Mouse (Mus musculus) cortical plate, adult 2 months (tissue): ENCODE data around the gene 3110082I17Rik. TPM values are rescaled to one million over a fixed set of nuclear protein-coding genes. Genes with fewer than 3 reads are reported as not detected.

Experiments
- H3K27ac ChIP-seq: fragments of 200-500 bp; 2 replicates; pipeline ENCODE4 v1.5.1; 2012; ENCODE audit warnings: low read length, control low read depth, inconsistent platforms; ENCODE audit not compliant: insufficient read depth
- H3K4me1 ChIP-seq: fragments of 200-500 bp; 2 replicates; pipeline ENCODE4 v1.6.1; 2011; ENCODE audit warnings: low read length; ENCODE audit not compliant: control insufficient read depth, insufficient read depth
- H3K4me3 ChIP-seq: fragments of 200-500 bp; 2 replicates; pipeline ENCODE4 v1.5.1; 2011; ENCODE audit warnings: mild to moderate bottlenecking, low read length, control low read depth; ENCODE audit not compliant: insufficient read depth
- CTCF ChIP-seq: fragments of 200-500 bp; IDR thresholded peaks from 2 replicates; pipeline ENCODE4 v1.5.1; 2011; ENCODE audit warnings: mild to moderate bottlenecking, control low read depth, low read length; ENCODE audit not compliant: insufficient read depth; ENCODE audit errors: extremely low read depth
- POLR2A ChIP-seq: fragments of 200-500 bp; IDR thresholded peaks from 2 replicates; pipeline ENCODE4 v1.6.1; 2011; ENCODE audit warnings: mild to moderate bottlenecking, low read length, control low read depth; ENCODE audit not compliant: insufficient read depth; ENCODE audit errors: extremely low read depth
- polyA plus RNA-seq: library from polyadenylated mRNA; depleted of rRNA; stranded (reverse); fragments of >200 nt; gene quantifications from 2 replicates; pipeline ENCODE4 v1.2.3, GENCODE M21; 2012

3110082I17Rik gene
- polyA plus RNA-seq, 1 experiment, result 12.9 TPM

DNA sequence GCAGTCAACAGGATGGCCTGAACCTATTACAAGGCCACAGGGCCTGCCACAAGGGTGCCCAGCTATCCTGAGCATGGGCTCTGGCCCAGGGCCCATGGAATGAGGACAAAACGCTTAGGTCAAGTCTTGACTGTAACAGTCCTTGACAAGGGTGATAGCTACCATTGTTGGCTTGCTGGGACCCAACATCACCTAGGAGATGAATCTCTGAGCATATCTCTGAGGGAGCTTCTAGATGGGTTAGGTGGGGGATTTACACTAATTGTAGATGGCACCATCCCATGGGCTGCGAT lies 18.7 kb downstream of the 3110082I17Rik start:
- H3K4me1 ChIP-seq, result peaks cover 12% of the 10 kb centered on the region
- H3K27ac ChIP-seq, result no peak overlapping the region
- TF ChIP-seq CTCF (no peak), POLR2A (no peak)
- no peak overlapping the region for H3K4me3 ChIP-seq

DNA sequence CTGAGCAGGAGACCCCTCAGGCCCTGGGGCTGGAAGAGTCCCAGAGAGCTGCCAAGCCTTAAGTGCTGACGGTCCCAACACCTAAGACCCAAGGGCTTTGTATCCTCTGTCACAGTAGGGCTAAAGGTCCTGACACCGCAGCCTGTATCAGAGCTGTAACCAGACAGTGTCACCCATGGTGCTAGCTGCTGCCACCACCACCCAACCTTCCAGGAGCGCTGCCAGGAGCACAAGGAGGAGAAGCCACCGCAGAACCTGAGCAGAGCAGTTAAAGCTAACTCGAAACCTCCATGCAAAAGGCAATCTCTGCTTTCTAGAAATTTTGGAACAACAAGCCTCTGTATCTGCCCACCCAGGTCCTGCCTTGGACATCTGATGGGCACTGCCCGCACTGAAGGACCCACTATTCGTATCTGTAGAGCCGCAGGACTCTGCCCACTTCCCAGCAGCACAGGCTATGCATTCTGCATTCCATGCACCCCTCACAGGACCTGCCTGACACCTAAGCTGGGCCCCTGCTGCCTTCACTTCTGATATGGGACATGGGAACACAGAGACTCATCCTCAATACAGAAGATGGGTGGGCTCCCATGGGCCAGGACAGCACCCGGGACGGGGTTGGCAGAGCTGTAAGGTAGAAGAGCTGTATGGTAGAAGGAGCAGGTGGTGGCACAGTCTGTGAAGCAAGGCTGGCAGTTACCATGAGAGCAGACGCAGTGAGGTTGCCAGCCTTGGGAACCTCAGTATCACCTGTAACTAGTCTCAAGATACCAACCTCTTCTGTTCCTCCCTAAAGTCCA lies 19.2 kb downstream of the 3110082I17Rik start:
- Histone ChIP-seq H3K4me3 (no peak overlapping the region), H3K27ac (0 out of 2 replicates have a peak overlapping the region, but pooled peaks have one; percentile 5), H3K4me1 (peaks cover 12% of the 10 kb centered on the region)
- no peak for TF ChIP-seq CTCF
- no peak for TF ChIP-seq POLR2A

DNA sequence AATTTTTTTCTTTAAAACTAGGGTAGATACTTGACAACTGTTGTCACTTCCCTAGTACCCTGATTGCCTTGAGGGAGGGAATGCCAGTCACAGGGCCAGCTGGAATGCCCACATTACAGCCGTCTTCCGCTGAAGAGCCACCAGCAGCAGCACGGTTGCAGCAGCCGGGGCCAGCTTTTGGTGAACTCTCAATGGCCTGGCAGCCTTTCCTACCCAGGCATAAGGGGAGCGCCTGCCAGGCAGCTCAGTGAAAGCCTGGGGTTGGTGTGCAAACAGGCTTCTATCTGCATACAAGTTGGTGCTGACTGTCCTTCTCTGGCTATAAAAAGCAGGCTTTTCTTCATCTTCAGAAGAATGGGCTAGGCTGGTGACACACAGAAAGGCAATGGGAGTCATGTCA lies 19.9 kb downstream of the 3110082I17Rik start:
- TF ChIP-seq POLR2A (no peak), CTCF (no peak)
- Histone ChIP-seq H3K4me3 (no peak overlapping the region), H3K4me1 (peaks cover 13% of the 10 kb centered on the region), H3K27ac (0 out of 2 replicates have a peak overlapping the region, but pooled peaks have one; percentile 5)

DNA sequence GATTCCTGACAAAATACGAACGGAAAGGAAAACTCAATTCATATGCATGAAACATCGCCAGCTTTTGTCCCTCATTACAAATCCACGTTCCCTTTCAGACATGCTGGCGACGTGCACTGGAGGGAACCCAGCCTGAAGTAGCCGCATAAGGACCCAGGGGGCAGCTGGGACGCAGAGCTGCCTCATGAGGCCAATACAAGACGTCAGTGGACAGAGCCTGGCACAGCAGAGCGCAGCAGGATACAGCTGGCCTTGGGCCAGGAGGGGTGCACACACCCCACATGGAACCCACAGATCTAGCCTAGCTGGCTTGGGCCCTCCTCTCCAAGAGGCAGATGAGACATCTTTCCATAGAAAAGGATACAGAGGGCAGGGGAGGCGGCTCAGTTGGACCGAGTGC lies 21.9 kb downstream of the 3110082I17Rik start:
- Histone ChIP-seq H3K4me1 (peaks cover 23% of the 10 kb centered on the region), H3K4me3 (no peak overlapping the region), H3K27ac (0 out of 2 replicates have a peak overlapping the region, but pooled peaks have one; percentile 5)
- TF ChIP-seq POLR2A (no peak), CTCF (no peak)

DNA sequence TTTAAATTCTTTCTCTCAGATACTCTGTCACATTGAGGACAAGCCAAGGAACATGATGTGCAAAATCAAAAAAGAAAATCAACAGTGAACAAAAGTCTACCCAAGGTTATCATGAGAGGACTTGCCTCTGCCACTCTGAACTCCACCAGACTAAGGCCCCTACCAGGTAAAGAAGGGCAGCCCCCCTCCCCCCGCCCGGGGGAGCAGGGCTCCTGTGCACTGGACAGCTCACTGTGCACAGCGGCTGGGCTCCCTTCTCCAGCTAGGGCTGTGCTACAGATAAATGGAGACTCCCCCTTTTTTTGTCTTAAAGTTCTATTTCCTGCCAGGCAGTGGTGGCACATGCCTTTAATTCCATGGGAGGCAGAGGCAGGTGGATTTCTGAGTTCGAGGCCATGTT lies 22.6 kb downstream of the 3110082I17Rik start:
- no peak for TF ChIP-seq POLR2A
- no peak for TF ChIP-seq CTCF
- Histone ChIP-seq H3K27ac (no peak overlapping the region), H3K4me1 (peaks cover 23% of the 10 kb centered on the region), H3K4me3 (no peak overlapping the region)

DNA sequence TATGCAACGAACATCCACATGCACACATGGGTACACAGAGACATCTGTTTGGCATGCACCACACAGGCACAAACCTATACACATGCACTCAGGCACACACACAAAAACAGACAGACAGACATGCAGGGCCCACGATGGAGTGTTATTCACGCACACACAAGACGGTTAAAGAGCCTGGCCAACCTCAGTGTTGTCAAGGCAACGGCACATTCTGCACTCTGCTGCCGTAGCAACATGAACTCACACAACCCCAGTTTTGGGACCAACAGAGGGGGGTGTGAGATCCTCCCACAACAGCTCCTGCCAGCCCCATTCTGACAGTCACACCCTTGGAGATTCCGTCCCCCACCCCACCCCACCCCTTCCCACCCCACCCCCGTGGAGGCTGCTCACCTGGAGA lies 25.4 kb downstream of the 3110082I17Rik start:
- H3K4me1 ChIP-seq, result peaks cover 31% of the 10 kb centered on the region

DNA sequence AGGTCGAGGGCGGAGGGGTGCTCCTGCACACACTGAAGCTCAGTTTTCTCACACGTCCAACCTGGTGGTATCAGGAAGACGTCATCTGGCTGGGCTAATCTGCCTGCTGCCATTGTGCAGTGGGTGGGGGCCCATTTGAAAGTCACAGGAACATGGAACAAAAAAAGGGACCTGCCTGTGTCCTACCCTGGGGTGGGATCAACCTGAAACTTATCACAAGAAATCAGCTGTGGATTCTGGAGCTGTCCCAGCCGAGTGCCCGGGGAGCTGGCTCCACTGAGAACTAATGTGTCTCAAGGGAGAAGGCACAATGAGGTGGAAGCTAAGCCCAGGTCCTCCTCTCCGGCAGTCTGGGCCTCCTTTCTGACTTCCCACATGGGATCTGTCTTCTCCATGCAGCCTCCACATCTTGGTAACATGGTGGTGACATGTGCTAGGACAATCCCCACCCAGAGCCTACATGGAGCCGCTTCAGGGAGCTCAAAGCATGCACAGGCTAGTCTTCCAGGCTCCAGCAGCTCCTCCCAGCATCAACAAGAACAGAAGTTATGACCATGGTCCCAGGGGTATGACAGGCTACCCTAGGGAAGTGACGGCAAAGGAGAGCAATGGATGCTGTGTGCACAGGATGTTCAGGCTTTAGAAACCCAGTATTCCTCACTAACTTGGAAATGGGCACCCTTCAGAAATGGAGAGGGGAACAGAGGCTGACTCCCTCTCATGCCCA lies 26.3 kb downstream of the 3110082I17Rik start:
- H3K4me1 ChIP-seq, result peaks cover 33% of the 10 kb centered on the region
- peak overlapping the region; percentile 22 for H3K27ac ChIP-seq
- no peak overlapping the region for H3K4me3 ChIP-seq
- TF ChIP-seq CTCF (no peak), POLR2A (no peak)

More for the DNA sequence above, 25.4 kb downstream of the 3110082I17Rik start:
- H3K27ac ChIP-seq, result peak overlapping the region; percentile 22; the same call in 1 of the 2 replicates
- TF ChIP-seq CTCF, result no peak
- no peak for TF ChIP-seq POLR2A
- no peak overlapping the region for H3K4me3 ChIP-seq

DNA sequence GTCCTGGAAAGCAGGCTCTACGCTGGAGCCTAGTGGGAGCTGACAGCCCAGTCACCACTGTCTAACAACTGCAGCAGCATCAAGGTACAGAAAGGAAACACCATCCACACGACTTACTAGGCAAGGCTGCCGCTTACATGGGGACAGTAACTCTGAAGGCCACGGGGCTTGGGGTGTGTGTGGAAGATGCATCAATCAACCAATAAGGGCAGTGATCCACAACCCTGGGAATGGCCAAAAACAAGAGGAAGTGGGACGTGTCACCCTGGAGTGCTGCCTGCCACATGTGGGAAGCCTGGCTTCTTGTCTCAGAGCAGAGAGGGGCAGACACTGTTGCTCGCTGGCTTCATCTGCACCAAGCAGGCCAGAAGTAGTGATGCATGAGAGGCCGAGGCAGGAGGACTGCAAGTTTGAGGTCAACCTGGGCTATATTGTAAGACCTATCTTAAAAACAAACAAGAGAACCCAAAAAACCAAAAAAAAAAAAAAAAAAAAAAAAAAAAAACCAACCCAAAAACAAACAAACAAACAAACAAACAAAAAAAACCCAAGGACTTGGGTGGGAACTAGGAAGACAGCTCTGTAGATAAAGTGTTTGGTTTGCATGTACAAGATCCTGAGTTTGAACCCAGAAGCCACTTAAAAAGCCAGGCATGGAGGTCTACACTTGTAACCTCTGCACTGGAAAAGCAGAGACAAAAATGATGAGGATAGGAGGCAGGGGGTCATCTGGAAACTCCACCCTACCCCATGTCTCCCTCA lies 27.4 kb downstream of the 3110082I17Rik start:
- Histone ChIP-seq H3K4me3 (no peak overlapping the region), H3K27ac (0 out of 2 replicates have a peak overlapping the region, but pooled peaks have one; percentile 32), H3K4me1 (peaks cover 33% of the 10 kb centered on the region)
- TF ChIP-seq POLR2A, result no peak

DNA sequence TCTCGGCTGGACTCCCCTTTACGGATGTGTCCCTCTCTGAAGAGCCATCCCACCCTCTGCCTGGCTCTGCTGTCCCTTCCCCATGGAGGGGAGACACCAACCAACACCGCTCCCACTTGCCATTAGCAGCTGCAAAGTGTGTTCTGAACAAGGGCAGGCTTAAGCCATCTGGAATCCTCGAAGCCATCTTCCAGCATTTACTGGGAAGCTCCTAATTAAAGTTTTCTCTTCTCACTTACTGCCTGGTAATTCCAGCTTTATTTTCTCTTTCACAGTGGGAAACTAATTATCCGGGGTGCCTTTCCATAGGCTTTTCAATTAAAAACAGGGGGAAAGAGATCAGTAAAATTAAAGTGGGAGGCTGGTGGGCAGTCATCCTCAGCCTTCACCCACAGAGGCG lies 28.0 kb downstream of the 3110082I17Rik start:
- no peak overlapping the region for H3K27ac ChIP-seq
- H3K4me3 ChIP-seq, result no peak overlapping the region
- TF ChIP-seq POLR2A (no peak), CTCF (no peak)
- H3K4me1 ChIP-seq, result peaks cover 34% of the 10 kb centered on the region
